Mouse (Mus musculus): ENCODE data around the gene Smpd2. TPM values are rescaled to one million over a fixed set of nuclear protein-coding genes. Genes with fewer than 3 reads are reported as not detected.

Gene Smpd2
- total RNA-seq, 4 experiments from 2014 or later, result 6.8 to 10.0 (median 9.5) TPM

GRCm38 (mm10) chr10:41452791-41453190 is 37.4 kb downstream of the Smpd2 start:
- DNase-seq (ENCODE audit: low spot score in 2 of 2), result no peak

DNA sequence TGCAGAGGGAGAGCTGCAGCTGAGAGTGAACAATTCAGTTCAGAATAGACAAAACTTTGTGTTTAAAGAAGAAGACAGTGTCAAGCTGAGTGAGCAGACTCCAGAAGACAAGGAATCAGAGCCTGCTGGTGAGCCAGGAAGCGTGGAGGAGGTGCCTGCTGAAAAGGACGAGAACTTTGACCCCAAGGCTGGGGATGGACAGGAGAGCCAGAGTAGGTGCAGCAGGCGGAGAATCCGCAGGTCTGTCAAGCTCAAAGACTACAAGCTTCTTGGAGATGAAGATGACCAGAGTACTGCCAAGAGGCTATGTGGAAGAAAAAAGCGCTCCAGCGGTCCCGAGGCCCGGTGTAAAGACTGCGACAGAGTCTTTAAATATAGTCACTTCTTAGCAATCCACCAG is 38.5 kb downstream of the Smpd2 start:
- DNase-seq (ENCODE audit: low spot score in 2 of 2), result no peak

- DNase-seq (ENCODE audit: low spot score in 2 of 2), result no peak
These were observed 39.2 kb downstream of the Smpd2 start for GRCm38 (mm10) chr10:41450780-41451522.

DNA sequence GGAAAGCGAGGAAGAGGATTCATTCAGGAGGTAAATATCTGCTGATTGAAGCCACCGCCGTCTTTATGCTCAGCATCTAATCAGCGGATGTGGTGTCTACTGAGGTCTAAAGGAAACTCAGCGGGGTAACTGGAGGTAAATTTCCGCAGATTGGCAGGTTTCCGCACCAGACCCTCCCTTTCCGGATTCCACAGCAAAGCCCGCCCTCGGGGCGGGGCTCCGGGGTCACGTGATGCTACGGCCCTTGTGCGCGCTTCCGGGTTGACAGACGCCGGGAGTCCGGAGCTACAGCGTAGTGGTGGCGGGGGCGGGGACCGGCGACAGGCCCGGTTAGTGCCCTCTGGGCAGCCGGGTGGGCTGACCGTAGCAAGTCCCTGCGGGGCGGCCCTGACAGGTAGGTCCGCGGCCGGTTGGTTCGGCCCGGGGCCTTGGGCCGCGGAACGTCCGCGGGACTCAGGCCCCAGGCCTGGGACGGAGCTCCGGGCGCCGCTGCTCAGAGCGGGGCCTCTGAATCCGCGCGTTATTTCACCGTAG is 40.0 kb downstream of the Smpd2 start, which contains the start of gene Zbtb24:
Gene Zbtb24 (plus strand): TSS at position 247 of the 534 bp plus-strand sequence.
- DNase-seq (ENCODE audit: low spot score in 2 of 2), result peak; percentile 92

DNA sequence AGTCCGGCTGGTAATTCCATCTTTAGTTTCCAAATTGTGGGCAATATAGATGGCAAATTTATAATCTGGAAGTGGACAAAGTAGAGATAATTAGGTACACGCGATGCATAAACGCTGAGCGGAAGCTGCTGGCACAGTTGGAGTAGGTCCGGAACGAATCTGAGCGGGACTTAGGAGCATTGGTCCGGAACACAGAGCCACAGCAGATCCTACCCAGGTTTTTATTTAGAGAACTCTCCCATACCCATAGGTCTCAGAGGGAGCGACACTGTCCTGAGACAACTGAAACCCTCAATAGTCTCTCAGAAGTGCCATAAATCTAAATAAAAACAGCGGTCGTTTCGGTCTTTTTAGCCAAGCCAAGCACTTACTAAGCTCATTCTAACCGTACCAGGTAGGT is 40.5 kb downstream of the Smpd2 start:
- DNase-seq (ENCODE audit: low spot score in 2 of 2), result no peak

GRCm38 (mm10) chr10:41448216-41448615 is 42.0 kb downstream of the Smpd2 start:
- no peak for DNase-seq (ENCODE audit: low spot score in 2 of 2)

Other genes starting within 250 kb of the Smpd2 start
- gene Fig4, start 187.1 kb downstream of the Smpd2 start, total RNA-seq (2022), result 1 to 10 TPM; 6.8 to 7.8 (median 7.0) TPM
- not detected for gene Ak9, start 186.4 kb downstream of the Smpd2 start, total RNA-seq (2022)
- gene Zbtb24, start 40.0 kb downstream of the Smpd2 start, total RNA-seq (2022), result 1 to 10 TPM; 4.0 to 6.4 (median 4.7) TPM
- 1 to 10 TPM; 2.2 to 4.0 (median 3.5) TPM for gene Mical1, start 14.1 kb downstream of the Smpd2 start, total RNA-seq (2022)
- gene Ppil6, start 70 bp upstream of the Smpd2 start, total RNA-seq (2022), result not detected
- gene Cd164, start 29.0 kb upstream of the Smpd2 start, total RNA-seq (2022), result 100 to 1,000 TPM; 129 to 163 (median 141) TPM
- gene Ccdc162, start 226.3 kb upstream of the Smpd2 start, total RNA-seq (2022), result under 1 TPM; 0.63 to 0.92 (median 0.80) TPM